Mouse (Mus musculus) heart, postnatal 0 days (tissue): ENCODE measurements around the gene Kcnj15.

ENCODE experiments used
- CTCF ChIP-seq: IDR thresholded peaks from 2 replicates; pipeline ENCODE4 v1.5.1; 2016; ENCODE audit warnings: antibody characterized with exemption, control low read depth, low read depth
- EP300 ChIP-seq: IDR thresholded peaks from 2 replicates; pipeline ENCODE4 v1.6.1; 2016; ENCODE audit warnings: antibody characterized with exemption, low read depth

- TF ChIP-seq CTCF (no peak), EP300 (no peak)
Measured at GRCm38 (mm10) chr16:95257266-95257894, at the start of gene Kcnj15.
